Mouse (Mus musculus) 3T3-L1 (cell line): ENCODE data around the gene Zfp940.

Source experiments
- DNase-seq: peaks from one replicate; pipeline ENCODE4 v3.0.0-alpha.2; 2015; ENCODE audit warnings: low read depth, low spot score

Gene Zfp940

DNA sequence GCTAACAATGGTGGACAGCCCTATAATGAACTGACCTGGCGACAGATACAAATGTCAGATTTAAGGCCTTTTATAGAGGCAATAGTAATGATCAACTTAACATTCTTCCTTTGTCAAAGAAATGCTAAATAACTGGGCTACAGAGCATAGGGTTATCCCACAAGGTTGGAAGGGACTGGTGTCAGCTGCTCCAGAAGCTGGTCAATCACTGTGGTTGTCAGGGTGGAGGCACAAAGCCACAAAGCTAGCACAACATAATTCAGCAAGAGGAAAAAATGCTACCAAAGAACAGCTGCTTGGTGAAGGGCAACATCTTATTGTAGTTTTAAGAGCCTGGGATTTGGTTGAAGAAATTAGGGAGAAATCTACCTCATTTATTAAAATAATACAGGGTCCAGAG is 41.2 kb downstream of the Zfp940 start:
- DNase-seq = no peak

GRCm38 (mm10) chr7:29807046-29807445 is 46.4 kb downstream of the Zfp940 start:
- DNase-seq = no peak

DNA sequence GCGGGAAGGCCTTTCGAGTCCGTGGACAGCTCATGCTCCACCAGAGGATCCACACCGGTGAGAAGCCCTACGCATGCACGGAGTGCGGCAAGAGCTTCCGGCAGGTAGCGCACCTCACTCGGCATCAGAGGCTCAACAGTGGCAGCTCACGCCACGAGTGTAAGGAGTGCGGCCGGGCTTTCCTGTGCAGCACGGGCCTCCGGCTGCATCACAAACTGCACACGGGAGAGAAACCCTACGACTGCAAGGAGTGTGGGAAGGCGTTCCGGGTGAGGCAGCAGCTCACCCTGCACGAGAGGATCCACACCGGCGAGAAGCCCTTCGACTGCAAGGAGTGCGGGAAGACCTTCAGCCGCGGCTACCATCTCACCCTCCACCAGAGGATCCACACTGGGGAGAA is 60.6 kb downstream of the Zfp940 start:
- DNase-seq = no peak

DNA sequence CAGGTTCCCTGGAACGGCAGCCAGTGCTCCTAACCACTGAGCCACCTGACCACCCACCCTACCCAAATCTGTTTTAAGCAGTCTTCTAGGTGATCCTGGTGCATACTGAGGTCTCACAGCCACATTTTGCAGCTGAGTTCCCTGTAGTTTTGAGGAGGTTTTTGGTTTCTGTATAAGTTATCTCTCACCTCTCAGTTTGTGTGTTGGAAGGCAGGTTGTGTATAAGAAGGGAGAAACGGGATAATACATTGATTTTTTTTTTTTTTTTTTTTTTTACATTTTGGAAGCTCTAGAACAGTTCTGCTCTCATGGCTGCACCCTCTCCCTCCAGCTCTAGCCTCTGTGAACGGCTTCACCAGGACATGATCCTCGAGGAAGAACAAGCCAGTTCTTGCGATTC is 67.6 kb downstream of the Zfp940 start:
- DNase-seq = no peak

- DNase-seq = peak; percentile 1
Measured at GRCm38 (mm10) chr7:29785023-29785422, 68.4 kb downstream of the Zfp940 start.

DNA sequence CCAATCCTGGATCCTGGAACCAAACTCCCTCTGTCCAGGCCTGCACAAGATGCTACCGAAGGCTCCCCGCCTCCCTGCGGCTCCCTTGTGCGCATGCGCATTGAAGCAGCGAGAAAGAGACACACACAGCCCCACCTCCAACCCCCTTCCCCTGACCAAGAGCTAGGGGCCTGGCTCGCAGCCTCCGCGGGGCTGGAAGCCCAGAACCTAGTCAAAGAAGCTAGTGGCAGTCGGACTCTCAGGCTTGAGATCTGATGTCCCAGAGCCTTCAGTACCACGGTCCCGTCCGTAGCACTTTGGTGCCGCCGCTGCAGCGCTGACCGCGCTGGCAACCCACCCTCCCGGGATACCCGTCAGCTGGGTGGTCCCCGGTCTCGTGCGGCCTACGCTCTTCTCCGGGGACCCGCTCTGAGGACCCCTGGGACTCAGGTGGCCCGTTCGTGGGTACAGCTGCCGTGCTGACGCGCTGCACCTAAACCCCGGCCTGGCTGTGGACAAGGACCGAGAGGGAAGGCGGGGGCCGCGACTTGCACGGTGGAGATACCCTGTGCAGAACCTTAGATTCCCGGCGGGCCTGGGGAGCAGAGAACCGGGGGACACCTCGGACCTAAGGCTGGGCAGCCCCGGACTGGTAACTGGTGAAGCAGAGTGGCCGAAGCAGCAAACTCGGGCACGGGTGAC is 69.5 kb downstream of the Zfp940 start, which contains the start of gene Zfp30:
TSS of gene Zfp30 (plus strand) at position 128 of the 681 bp plus-strand sequence.
- peak; percentile 92 for DNase-seq
